Mouse (Mus musculus) CH12.LX (cell line): Measurements from ENCODE around the gene Kynu.

Experiments used
- CHD1 ChIP-seq: IDR thresholded peaks from 2 replicates; pipeline ENCODE4 v1.6.1; 2012; ENCODE audit warnings: low read depth, low read length, improper control_type of control experiment, inconsistent platforms
- CTCF ChIP-seq, 2 experiments: IDR thresholded peaks in 1 of 2; conservative IDR thresholded peaks in 1 of 2; 2 replicates each; pipeline ENCODE4 v1.5.1; 2011 to 2012; ENCODE audit warnings: low read depth in 2 of 2, low read length in 2 of 2, improper control_type of control experiment in 1 of 2, inconsistent platforms in 1 of 2, mild to moderate bottlenecking in 1 of 2, moderate library complexity in 1 of 2
- EP300 ChIP-seq: IDR thresholded peaks from 2 replicates; pipeline ENCODE4 v1.6.1; 2011; ENCODE audit warnings: low read length, improper control_type of control experiment
- GABPA ChIP-seq: IDR thresholded peaks from 2 replicates; pipeline ENCODE4 v1.6.1; 2012; ENCODE audit warnings: low read depth, low read length, improper control_type of control experiment, inconsistent platforms; ENCODE audit not compliant: insufficient replicate concordance
- HCFC1 ChIP-seq: IDR thresholded peaks from 2 replicates; pipeline ENCODE4 v1.6.1; 2012; ENCODE audit warnings: low read depth, mild to moderate bottlenecking, inconsistent platforms, low read length, improper control_type of control experiment
- MAX ChIP-seq: IDR thresholded peaks from 2 replicates; pipeline ENCODE4 v1.6.1; 2011; ENCODE audit warnings: low read length, improper control_type of control experiment
- POLR2A ChIP-seq: IDR thresholded peaks from 2 replicates; pipeline ENCODE4 v1.6.1; 2011; ENCODE audit warnings: low read depth, mild to moderate bottlenecking, improper control_type of control experiment, low read length
- SIN3A ChIP-seq: IDR thresholded peaks from 2 replicates; pipeline ENCODE4 v1.6.1; 2012; ENCODE audit warnings: low read length, improper control_type of control experiment, inconsistent platforms
- USF1 ChIP-seq: IDR thresholded peaks from 2 replicates; pipeline ENCODE4 v1.6.1; 2014; ENCODE audit warnings: low read depth, mild to moderate bottlenecking, inconsistent platforms, low read length, improper control_type of control experiment
- ZNF384 ChIP-seq: IDR thresholded peaks from 2 replicates; pipeline ENCODE4 v1.6.1; 2012; ENCODE audit warnings: low read depth, low read length, improper control_type of control experiment, inconsistent platforms

DNA sequence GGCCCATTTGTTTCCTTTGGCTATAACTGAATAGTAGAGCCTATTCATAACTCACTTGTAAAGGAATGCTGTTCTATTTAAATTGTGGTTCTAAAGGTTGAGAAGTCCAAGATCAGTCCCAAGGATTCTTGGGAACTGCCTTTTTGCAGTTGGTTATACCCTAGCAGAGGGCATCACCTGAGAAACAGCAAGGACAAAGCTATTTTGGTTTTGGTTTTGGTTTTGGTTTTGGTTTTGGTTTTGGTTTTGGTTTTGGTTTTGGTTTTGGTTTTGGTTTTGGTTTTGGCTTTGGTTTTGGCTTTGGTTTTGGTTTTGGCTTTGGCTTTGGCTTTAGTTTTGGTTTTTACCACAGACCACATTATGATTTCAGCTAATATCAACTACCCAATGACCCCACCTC is 66.0 kb downstream of the Kynu start:
- TF ChIP-seq USF1 (no peak), CTCF (conservative IDR thresholded peaks at IDR 0.05 in 1 of 2, IDR thresholded peaks at IDR 0.05 in 1 of 2; ENCODE audit: low read depth in 2 of 2, low read length in 2 of 2) (no peak), MAX (no peak), ZNF384 (no peak), POLR2A (no peak), HCFC1 (no peak), CHD1 (no peak), EP300 (no peak), GABPA (no peak), SIN3A (no peak)
